Mouse (Mus musculus): ENCODE results near the gene Speer4f1.

GRCm38 (mm10) chr5:17434721-17435120 lies 41.2 kb upstream of the Speer4f1 start:
- no peak for TF ChIP-seq CTCF (IDR thresholded peaks at IDR 0.05; ENCODE audit: borderline replicate concordance, control insufficient read depth, extremely low read depth, insufficient read depth, low read length, poor library complexity)
- TF ChIP-seq POLR2A (IDR thresholded peaks at IDR 0.05; ENCODE audit: control insufficient read depth, extremely low read depth, insufficient read depth, low read length, poor library complexity), result no peak

All from thymus, adult 2 months (tissue).